9 mouse cellular contexts compared by ENCODE assay signal in genomic region chr7:49923376-49923775, GRCm38 (mm10). TPM values are rescaled to one million over a fixed set of nuclear protein-coding genes. Genes with fewer than 3 reads are reported as not detected.
DNase-seq lines count a peak whose midpoint lies in the region; ATAC-seq and TF ChIP-seq lines count a peak whose summit lies in the region.
"Had no signal": no experiment of that assay in that cellular context is flagged by ENCODE, and none has a peak within 500 bp of the region (broad histone marks: within the 10 kb centered on the region; RNA-seq: fewer than 3 reads in every experiment).

No protein-coding gene starts in this region.

- H3K9me3 ChIP-seq in forebrain, embryonic 11.5 days (ENCODE audit: control insufficient read depth, low read length), result no peaks in the 10 kb centered on the region; the same call in 1 of the 2 replicates
- peaks cover 3% of the 10 kb centered on the region; the same call in 1 of the 2 replicates for H3K9me3 ChIP-seq in heart, embryonic 16.5 days (replicated peaks; ENCODE audit: control insufficient read depth, low read length)
- no peaks in the 10 kb centered on the region for H3K9me3 ChIP-seq in liver, embryonic 14.5 days (ENCODE audit: control insufficient read depth, low read length)
- no peaks in the 10 kb centered on the region for H3K9me3 ChIP-seq in neural tube, embryonic 12.5 days
- H3K9me3 ChIP-seq in stomach, postnatal 0 days (ENCODE audit: control insufficient read depth, low read length), result 0 out of 2 replicates have a peak, but pooled peaks cover 3% of the 10 kb centered on the region
- H3K9me3 ChIP-seq: embryonic facial prominence, embryonic 12.5 days had no signal

- no peak overlapping the region for H3K4me3 ChIP-seq in forebrain, embryonic 11.5 days (ENCODE audit: low read depth, low read length)
- H3K4me3 ChIP-seq in heart, embryonic 16.5 days (ENCODE audit: low read length), result no peak overlapping the region; the same call in 1 of the 2 replicates
- H3K4me3 ChIP-seq in liver, embryonic 14.5 days (ENCODE audit: insufficient read depth in 1 of 2, low read depth in 2 of 2, low read length in 2 of 2), result no peak overlapping the region
- no peak overlapping the region for H3K4me3 ChIP-seq in neural tube, embryonic 12.5 days
- H3K4me3 ChIP-seq in stomach, postnatal 0 days (ENCODE audit: low read depth, low read length), result no peak overlapping the region
- H3K4me3 ChIP-seq: embryonic facial prominence, embryonic 12.5 days had no signal

- TF ChIP-seq CTCF in liver, embryonic 14.5 days (IDR thresholded peaks at IDR 0.05; ENCODE audit: low read depth), result peak; percentile 97
- TF ChIP-seq CTCF in stomach, postnatal 0 days (IDR thresholded peaks at IDR 0.05; ENCODE audit: low read depth), result peak; percentile 98

- H3K9ac ChIP-seq in forebrain, embryonic 11.5 days (ENCODE audit: low read length), result no peak overlapping the region
- no peak overlapping the region for H3K9ac ChIP-seq in heart, embryonic 16.5 days (ENCODE audit: low read length)
- no peak overlapping the region for H3K9ac ChIP-seq in liver, embryonic 14.5 days (replicated peaks)
- no peak overlapping the region for H3K9ac ChIP-seq in neural tube, embryonic 12.5 days
- H3K9ac ChIP-seq in stomach, postnatal 0 days (ENCODE audit: low read length), result no peak overlapping the region
- H3K9ac ChIP-seq: embryonic facial prominence, embryonic 12.5 days had no signal

- ATAC-seq in forebrain, embryonic 11.5 days (replicated peaks; ENCODE audit: low FRiP score), result peak; percentile 90
- ATAC-seq in heart, embryonic 16.5 days (replicated peaks; ENCODE audit: extremely low read depth, insufficient read depth, low FRiP score), result no peak; the same call in 1 of the 2 replicates
- ATAC-seq in liver, embryonic 14.5 days (ENCODE audit: insufficient read depth), result no peak
- peak; percentile 87 for ATAC-seq in neural tube, embryonic 12.5 days (ENCODE audit: low FRiP score, low read depth)
- ATAC-seq in stomach, postnatal 0 days (ENCODE audit: low FRiP score, low TSS enrichment), result peak; percentile 77

- no peak overlapping the region for H3K27ac ChIP-seq in forebrain, embryonic 11.5 days (ENCODE audit: low read depth, low read length)
- no peak overlapping the region for H3K27ac ChIP-seq in heart, embryonic 16.5 days (ENCODE audit: low read length)
- H3K27ac ChIP-seq in liver, embryonic 14.5 days, result no peak overlapping the region
- H3K27ac ChIP-seq in neural tube, embryonic 12.5 days, result no peak overlapping the region
- no peak overlapping the region for H3K27ac ChIP-seq in stomach, postnatal 0 days (replicated peaks)
- H3K27ac ChIP-seq: embryonic facial prominence, embryonic 12.5 days had no signal

- no peak overlapping the region for H3K4me2 ChIP-seq in forebrain, embryonic 11.5 days (ENCODE audit: low read depth, low read length, severe bottlenecking)
- H3K4me2 ChIP-seq in heart, embryonic 16.5 days (ENCODE audit: low read depth, low read length), result peak overlapping the region; percentile 45
- no peak overlapping the region for H3K4me2 ChIP-seq in liver, embryonic 14.5 days (ENCODE audit: low read depth)
- 0 out of 2 replicates have a peak overlapping the region, but pooled peaks have one; percentile 18 for H3K4me2 ChIP-seq in neural tube, embryonic 12.5 days (replicated peaks)
- H3K4me2 ChIP-seq in stomach, postnatal 0 days (replicated peaks; ENCODE audit: low read depth), result no peak overlapping the region
- H3K4me2 ChIP-seq: embryonic facial prominence, embryonic 12.5 days had no signal

- TF ChIP-seq EP300 in liver, embryonic 14.5 days (IDR thresholded peaks at IDR 0.05; ENCODE audit: low read depth), result no peak
- no peak for TF ChIP-seq EP300 in stomach, postnatal 0 days (optimal IDR thresholded peaks at IDR 0.05)

- under 1% methylated on average over 13 of the region's 13 CpGs for WGBS in forebrain, embryonic 11.5 days
- under 1% methylated on average over 13 of the region's 13 CpGs for WGBS in heart, embryonic 16.5 days
- 2% methylated on average over 13 of the region's 13 CpGs for WGBS in liver, embryonic 14.5 days (ENCODE audit: insufficient replicate concordance)
- WGBS in neural tube, embryonic 12.5 days, result under 1% methylated on average over 13 of the region's 13 CpGs
- WGBS in stomach, postnatal 0 days, result under 1% methylated on average over 13 of the region's 13 CpGs

- H3K4me1 ChIP-seq in forebrain, embryonic 11.5 days (replicated peaks; ENCODE audit: control insufficient read depth, insufficient read depth, low read length), result no peaks in the 10 kb centered on the region; the same call in 1 of the 2 replicates
- H3K4me1 ChIP-seq in heart, embryonic 16.5 days (ENCODE audit: control insufficient read depth, insufficient read depth, low read length), result no peaks in the 10 kb centered on the region
- no peaks in the 10 kb centered on the region for H3K4me1 ChIP-seq in liver, embryonic 14.5 days (replicated peaks; ENCODE audit: control insufficient read depth in 2 of 2, insufficient read depth in 2 of 2, low read length in 1 of 2)
- no peaks in the 10 kb centered on the region for H3K4me1 ChIP-seq in neural tube, embryonic 12.5 days
- H3K4me1 ChIP-seq in stomach, postnatal 0 days (replicated peaks; ENCODE audit: control insufficient read depth, insufficient read depth), result no peaks in the 10 kb centered on the region; the same call in 1 of the 2 replicates
- H3K4me1 ChIP-seq: embryonic facial prominence, embryonic 12.5 days had no signal

- peaks cover 45% of the 10 kb centered on the region for H3K27me3 ChIP-seq in forebrain, embryonic 11.5 days (ENCODE audit: control insufficient read depth, insufficient read depth, low read length)
- H3K27me3 ChIP-seq in heart, embryonic 16.5 days (ENCODE audit: control insufficient read depth, insufficient read depth, low read length), result peaks cover 8% of the 10 kb centered on the region
- H3K27me3 ChIP-seq in liver, embryonic 14.5 days (ENCODE audit: control insufficient read depth, insufficient read depth, low read length), result no peaks in the 10 kb centered on the region
- H3K27me3 ChIP-seq in neural tube, embryonic 12.5 days (replicated peaks), result peaks cover 6% of the 10 kb centered on the region; the same call in 1 of the 2 replicates
- H3K27me3 ChIP-seq in stomach, postnatal 0 days (ENCODE audit: control insufficient read depth, insufficient read depth, low read length), result no peaks in the 10 kb centered on the region

- no peaks in the 10 kb centered on the region for H3K36me3 ChIP-seq in forebrain, embryonic 11.5 days (ENCODE audit: control insufficient read depth, insufficient read depth, low read length)
- no peaks in the 10 kb centered on the region for H3K36me3 ChIP-seq in heart, embryonic 16.5 days (ENCODE audit: control insufficient read depth, insufficient read depth)
- no peaks in the 10 kb centered on the region for H3K36me3 ChIP-seq in liver, embryonic 14.5 days (replicated peaks; ENCODE audit: control insufficient read depth, insufficient read depth, low read depth)
- peaks cover 3% of the 10 kb centered on the region; the same call in 1 of the 2 replicates for H3K36me3 ChIP-seq in neural tube, embryonic 12.5 days
- no peaks in the 10 kb centered on the region for H3K36me3 ChIP-seq in stomach, postnatal 0 days (ENCODE audit: control insufficient read depth, insufficient read depth, low read length)
- H3K36me3 ChIP-seq: embryonic facial prominence, embryonic 12.5 days had no signal

- peak; percentile 82 for DNase-seq in CD4-positive, CD25-positive, alpha-beta regulatory T cell, adult 2 months (ENCODE audit: low read depth, low spot score)
- peak; percentile 26 for DNase-seq in c-Kit-negative CD71-positive TER-119-positive erythroid progenitor cells, embryonic 14.5 days (ENCODE audit: low read depth, low spot score)
- peak; percentile 91 for DNase-seq in forebrain, embryonic 11.5 days (ENCODE audit: low spot score)
- peak; percentile 68 to 81 for DNase-seq in kidney, postnatal 36 days
- DNase-seq in liver, embryonic 14.5 days (ENCODE audit: low read depth in 3 of 3, low spot score in 3 of 3), result peak; percentile 11 to 31 (median 20)
- peak; percentile 73 for DNase-seq in stomach, postnatal 0 days (ENCODE audit: low spot score)

RNA-seq across cellular contexts. Expression of gene Slc6a5, which starts 13.4 kb away (rescaled TPM):
- polyA plus RNA-seq in forebrain, embryonic 11.5 days (2014; fragmentation: Nextera tagmentation; extraction: Ambion mirVana), result not detected in 2 replicates
- polyA plus RNA-seq in heart, embryonic 16.5 days (2015; fragmentation: Nextera tagmentation; extraction: Ambion mirVana), result not detected in 2 replicates
- 0.01 TPM in 2 replicates for polyA plus RNA-seq in liver, embryonic 14.5 days (2012; rRNA removed)
- not detected in 2 replicates for polyA plus RNA-seq in liver, embryonic 14.5 days (2014; fragmentation: Nextera tagmentation; extraction: Ambion mirVana)
- 13.5 and 14.5 TPM in 2 replicates for polyA plus RNA-seq in neural tube, embryonic 12.5 days (2016; fragmentation: Nextera tagmentation; extraction: Ambion mirVana)
- not detected in 2 replicates for polyA plus RNA-seq in stomach, postnatal 0 days (2015; fragmentation: Nextera tagmentation; extraction: Ambion mirVana)

RNA-seq across cellular contexts. Expression of gene Nell1, which starts 51.3 kb away (rescaled TPM):
- polyA plus RNA-seq in forebrain, embryonic 11.5 days (2014; fragmentation: Nextera tagmentation; extraction: Ambion mirVana), result 0.92 and 1.1 TPM in 2 replicates
- polyA plus RNA-seq in heart, embryonic 16.5 days (2015; fragmentation: Nextera tagmentation; extraction: Ambion mirVana), result 0.64 and 0.79 TPM in 2 replicates
- polyA plus RNA-seq in liver, embryonic 14.5 days (2012; rRNA removed), result 0.08 TPM in 1 of 2 replicates, not detected in the other
- polyA plus RNA-seq in liver, embryonic 14.5 days (2014; fragmentation: Nextera tagmentation; extraction: Ambion mirVana), result not detected in 2 replicates
- 10.3 and 10.7 TPM in 2 replicates for polyA plus RNA-seq in neural tube, embryonic 12.5 days (2016; fragmentation: Nextera tagmentation; extraction: Ambion mirVana)
- polyA plus RNA-seq in stomach, postnatal 0 days (2015; fragmentation: Nextera tagmentation; extraction: Ambion mirVana), result 1.8 TPM in 2 replicates

Comparison
In these comparisons a context has a peak if more than half of its experiments do, and no peak if none do; other contexts are left out.
1. DNase-seq: peak in every context shown above with its lines; median percentile 91 in forebrain, embryonic 11.5 days; 82 in CD4-positive, CD25-positive, alpha-beta regulatory T cell, adult 2 months; 74 in kidney, postnatal 36 days; 73 in stomach, postnatal 0 days; 26 in c-Kit-negative CD71-positive TER-119-positive erythroid progenitor cells, embryonic 14.5 days; 20 in liver, embryonic 14.5 days.
2. ATAC-seq: peak in forebrain, embryonic 11.5 days (single experiment), neural tube, embryonic 12.5 days (single experiment) and stomach, postnatal 0 days (single experiment); none in heart, embryonic 16.5 days (single experiment) and liver, embryonic 14.5 days (single experiment).
3. H3K4me2 ChIP-seq: peak in heart, embryonic 16.5 days (single experiment) and neural tube, embryonic 12.5 days (single experiment); none in forebrain, embryonic 11.5 days (single experiment), liver, embryonic 14.5 days (single experiment) and stomach, postnatal 0 days (single experiment).
4. RNA of gene Slc6a5, which starts 13.4 kb away (polyA plus RNA-seq): 13.5 to 14.5 TPM in neural tube, embryonic 12.5 days; not detected in forebrain, embryonic 11.5 days, not detected in heart, embryonic 16.5 days, 0.01 TPM in liver, embryonic 14.5 days and not detected in stomach, postnatal 0 days; every median in the first group is over 10 times any median in the second.